Mouse (Mus musculus): ENCODE measurements at regions not wholly inside any gene's neighbourhood (a gene's known extent, or its start where the extent isn't known, plus 50 kb on each side); places are given as distances from the start of the nearest gene placed in this dataset.

DNA sequence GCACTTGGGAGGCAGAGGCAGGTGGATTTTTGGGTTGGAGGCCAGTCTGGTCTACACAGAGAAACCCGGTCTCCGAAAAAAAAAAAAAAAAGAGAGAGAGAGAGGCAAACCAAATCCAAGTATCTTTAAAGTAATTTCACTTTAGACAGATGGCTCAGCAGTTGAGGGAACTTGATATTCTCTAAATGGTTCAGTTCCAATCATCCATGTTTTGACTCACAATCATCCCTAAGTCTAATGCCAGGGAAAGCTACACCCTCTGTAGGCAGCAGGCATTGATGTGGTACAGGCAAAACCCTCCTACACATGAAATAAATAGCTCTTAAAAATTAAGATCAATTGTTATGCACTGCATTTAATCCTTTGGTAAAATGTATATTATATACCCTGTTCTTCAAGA is 248.8 kb upstream of the Gm5152 start:
- no peak for DNase-seq (ENCODE audit: low spot score)

DNA sequence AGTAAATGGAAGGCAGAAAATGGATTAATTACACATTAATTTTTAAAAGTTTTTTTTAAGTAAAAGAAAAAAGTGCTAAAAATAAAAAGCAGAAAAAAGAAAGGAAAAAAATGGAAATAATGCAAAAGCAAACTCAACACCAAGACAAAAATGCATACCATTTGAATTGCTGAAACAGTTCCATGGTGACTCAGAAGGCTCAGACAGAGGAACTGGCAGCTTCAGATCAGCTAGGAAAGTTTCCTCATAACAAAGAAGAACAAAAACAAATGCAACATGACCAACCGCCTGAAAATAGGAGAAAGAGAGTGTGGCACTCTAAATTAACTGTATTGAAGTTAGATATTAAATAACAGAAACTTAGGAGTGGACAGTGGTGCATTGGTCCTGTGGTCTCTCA is 231.7 kb upstream of the Gm5152 start:
- no peak for DNase-seq (ENCODE audit: low spot score)

DNA sequence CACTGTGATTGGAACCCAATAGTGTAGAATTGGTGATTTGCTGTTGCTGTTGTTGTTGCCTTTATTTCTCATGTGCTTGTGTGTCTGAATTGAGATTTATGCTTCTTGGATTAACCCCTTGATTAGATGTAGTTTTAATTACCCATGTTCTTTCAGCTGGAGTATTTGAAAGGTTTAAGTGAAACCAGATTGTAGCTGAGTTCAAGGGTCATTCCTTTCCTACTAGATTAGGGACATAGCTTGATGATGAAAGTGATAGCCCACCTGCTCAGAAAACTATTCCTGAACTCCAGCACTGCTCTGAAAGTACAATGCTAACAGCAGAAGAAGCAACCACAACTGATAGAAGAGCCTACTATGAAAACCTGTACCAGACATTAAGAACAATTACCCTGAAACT is 231.1 kb upstream of the Gm5152 start:
- DNase-seq (ENCODE audit: low spot score) = peak; percentile 44

DNA sequence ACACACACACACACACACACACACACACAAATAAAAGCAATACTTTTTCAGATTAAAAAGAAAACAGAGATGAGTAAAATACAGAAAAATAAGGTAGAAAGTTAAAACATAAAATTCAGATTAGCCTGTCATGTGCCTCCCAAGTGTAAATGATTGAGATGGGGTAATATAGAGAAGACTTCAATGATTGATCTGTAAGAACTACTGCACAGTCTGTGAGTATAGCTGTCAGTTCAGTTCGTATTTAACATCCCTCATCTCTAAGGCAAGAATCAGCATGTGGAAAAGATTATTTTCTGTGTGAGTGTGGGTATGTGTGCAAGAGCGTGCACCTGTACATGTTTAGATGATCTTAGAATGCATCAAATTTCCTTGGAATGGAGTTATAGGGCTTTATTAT is 200.3 kb upstream of the Gm5152 start:
- DNase-seq (ENCODE audit: low spot score) = no peak

GRCm38 (mm10) chr5:10417691-10418217 is 171.4 kb upstream of the Gm5152 start:
- DNase-seq (ENCODE audit: low spot score) = peak; percentile 2

GRCm38 (mm10) chr5:10416949-10417348 is 170.6 kb upstream of the Gm5152 start:
- DNase-seq (ENCODE audit: low spot score) = peak; percentile 2

DNA sequence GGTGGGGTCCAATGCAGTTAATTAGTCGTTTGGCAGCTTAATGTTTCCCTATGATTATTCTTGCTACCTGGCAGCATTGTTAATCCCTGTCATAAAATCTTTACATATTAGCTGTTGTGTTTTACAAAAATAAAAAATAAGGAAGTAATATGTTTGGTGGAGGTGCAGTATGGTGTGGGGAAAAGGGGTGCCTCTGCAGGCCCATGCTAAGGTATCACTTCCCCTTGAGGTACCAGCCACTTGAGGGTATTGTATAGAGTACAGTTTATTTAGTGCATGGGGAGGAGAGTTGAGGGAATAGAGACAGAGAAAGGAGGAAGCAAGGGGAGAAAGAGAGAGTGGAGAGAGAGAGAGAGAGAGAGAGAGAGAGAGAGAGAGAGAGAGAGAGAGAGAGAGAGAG is 167.7 kb upstream of the Gm5152 start:
- no peak for DNase-seq (ENCODE audit: low spot score)

DNA sequence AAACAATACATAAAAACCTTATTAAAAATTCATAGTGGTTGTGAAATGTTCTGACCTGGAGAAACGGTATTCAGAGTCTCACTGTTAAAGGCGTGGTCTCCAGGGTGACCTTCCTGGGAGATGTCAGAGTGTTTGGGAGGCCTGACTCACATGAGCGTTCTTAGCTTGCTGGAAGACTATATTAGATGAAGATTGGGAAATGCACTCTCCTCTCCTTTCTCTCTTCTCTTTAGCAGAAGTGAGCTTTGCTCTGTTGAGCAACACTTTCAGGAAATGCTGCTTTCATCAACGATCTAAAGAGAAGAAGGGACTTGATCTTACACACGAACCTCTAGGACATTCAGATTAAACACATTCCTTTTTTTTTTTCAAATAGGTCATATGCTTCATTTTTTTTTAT is 147.2 kb upstream of the Gm5152 start:
- DNase-seq (ENCODE audit: low spot score) = no peak

DNA sequence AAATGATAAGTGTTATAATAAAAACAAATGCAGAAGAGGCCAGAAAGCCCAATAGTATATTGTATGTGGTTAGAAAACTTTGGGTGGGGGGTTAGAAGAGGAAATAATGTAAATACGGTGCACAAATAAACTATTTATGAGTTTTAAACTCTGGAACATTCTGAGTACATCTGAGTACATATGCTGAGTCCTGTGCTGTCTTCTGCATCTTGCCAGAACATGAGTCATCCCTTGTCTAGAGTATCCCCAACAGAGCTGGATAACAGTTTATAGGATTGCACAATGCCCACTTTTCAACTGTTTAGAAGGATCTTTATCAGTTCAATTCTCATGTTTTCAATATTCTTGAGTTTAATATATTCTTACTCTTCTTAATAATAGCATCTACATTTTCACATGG is 142.7 kb upstream of the Gm5152 start:
- no peak for DNase-seq (ENCODE audit: low spot score)

- no peak for DNase-seq (ENCODE audit: low spot score)
Measured at GRCm38 (mm10) chr5:10352126-10352525, 105.8 kb upstream of the Gm5152 start.

DNA sequence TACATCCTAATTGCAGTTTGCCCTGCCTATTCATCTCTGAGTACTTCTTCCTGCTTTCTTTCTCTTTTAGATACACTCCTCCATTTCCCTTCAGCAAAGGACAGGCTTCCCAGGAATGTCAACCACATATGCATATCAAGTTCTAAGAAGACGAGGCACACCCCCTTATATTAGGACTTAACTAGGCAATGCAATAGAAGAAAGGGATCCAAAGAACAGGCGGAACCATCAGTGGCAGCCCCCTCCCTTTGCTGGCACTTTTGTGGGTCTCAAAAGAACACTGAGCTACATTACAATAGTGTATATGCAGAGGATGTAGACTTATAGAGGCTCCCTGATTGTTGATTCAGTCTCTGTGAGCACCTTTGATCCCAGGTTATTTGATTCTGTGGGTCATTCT is 74.3 kb upstream of the Gm5152 start:
- DNase-seq (ENCODE audit: low spot score) = no peak
